Mouse (Mus musculus) brain, adult 2 months (tissue): ENCODE measurements around the gene Wdr83.

Source experiments
- DNase-seq: peaks from one replicate; pipeline ENCODE4 v3.0.0; 2011; ENCODE audit warnings: low read depth, low spot score

Gene Wdr83

DNA sequence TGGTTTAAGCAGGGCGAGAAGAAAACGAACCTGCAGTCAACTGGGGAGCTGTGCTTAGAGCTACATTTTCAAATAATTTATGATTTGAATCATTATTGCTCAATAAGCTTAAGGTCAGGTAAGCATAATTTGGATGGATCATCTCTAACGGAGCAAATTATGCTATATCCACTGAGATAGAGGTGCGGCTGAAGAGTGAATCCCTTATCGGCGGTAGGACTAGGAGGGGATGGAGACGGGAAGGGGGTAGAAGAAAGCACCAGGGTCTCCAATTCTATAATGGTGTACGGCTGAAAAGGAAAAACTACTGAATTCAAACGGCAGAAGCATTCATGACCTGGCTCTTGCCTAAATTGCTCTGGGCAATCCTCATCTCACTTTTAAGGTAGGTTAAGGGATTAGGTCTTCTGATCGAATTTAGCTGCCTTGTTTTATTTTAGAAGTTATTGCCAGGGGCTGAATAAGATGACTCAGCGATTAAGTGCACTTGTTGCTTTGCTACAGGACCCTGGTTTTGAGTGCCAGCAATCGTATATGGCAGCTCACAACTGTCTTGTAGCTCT is 45.9 kb downstream of the Wdr83 start:
- DNase-seq = no peak

DNA sequence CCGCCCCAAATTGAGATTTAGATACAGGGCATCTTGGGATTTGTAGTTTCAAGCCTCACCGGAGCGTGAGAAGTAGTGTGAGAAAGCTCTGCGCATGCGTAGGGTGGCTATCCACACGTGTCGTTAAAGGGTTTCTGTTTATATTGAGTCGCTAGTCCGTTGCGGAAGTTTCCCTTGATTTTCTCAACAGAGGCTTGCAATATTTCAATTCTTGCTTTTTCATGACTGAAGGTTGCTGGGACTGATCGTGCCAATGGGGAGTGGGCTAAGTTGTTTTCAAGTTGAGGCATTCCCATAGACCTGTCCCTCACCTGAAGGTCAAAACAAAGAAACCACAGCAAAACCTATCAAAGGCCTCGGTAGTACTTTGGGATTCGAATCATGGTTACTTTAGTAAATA is 46.3 kb downstream of the Wdr83 start:
- DNase-seq = peak; percentile 93

DNA sequence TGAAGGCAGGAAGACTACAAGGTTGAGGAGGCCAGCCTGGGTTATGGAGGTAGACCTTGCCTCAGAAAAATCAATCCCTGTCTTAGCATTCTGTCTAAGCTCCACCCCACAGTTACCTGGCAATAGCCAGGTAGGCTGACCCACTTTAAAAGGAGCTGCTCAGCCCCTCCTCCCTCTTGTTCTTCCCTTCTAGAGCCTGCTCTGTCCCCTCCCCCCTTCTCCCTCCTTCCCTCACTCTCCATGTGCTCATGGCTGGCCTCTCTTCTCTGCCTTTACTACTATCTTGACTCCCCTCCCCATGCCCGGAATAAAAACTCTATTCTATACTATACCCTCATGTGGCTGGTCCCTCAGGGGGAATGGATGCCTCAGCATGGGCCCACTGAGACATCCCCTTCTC is 47.2 kb downstream of the Wdr83 start:
- DNase-seq = no peak

DNA sequence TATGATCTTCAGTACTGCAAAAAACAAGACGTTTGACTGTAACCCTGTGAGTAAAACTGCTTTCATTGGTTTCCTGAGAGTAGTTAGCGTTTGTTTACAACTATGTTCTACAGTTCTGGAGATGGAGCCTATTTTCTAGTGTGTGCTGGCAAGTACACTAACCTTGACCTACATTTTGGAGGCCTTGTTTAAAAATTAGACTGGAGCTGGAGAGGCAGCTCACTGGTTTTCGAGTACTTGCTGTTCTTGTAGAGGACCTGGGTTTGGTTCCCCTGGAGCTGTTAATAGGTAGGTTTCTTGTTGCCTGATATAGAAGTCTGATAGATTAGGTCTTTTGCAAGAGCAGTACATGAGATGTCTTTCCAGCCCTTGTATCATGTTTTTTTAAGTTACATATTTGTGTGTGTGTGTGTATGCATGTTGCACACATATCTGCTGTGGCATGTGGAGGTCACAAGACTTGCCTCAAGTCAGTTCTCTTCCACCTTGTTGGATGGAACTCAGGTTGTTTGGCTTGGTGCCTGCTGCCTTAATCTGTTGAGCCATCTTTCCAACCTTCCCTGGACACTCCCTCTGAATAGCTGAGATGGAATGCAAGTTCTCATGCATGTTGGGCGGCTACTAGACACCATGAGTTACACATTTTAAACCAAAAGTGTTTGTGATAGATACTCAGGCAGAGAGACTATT is 48.3 kb downstream of the Wdr83 start:
- no peak for DNase-seq

DNA sequence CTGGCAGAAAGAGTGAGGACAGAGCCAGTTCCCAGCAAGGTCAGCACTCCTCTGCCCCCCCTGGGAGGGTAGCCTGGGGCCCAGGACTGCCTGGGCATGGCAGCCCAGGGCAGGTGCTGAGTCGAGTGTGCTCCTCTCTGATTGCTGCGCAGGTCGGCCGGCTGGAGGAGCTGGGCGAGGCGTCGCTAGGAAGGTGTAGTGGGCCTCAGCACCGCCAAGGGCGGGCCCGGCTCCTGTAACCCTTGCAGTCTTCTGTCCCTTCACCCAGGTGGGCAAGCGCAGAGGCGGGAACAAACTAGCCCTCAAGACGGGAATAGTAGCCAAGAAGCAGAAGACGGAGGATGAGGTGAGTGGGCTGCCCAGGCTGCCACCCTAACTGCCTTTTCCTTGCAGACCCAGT is 51.8 kb downstream of the Wdr83 start:
- no peak for DNase-seq

DNA sequence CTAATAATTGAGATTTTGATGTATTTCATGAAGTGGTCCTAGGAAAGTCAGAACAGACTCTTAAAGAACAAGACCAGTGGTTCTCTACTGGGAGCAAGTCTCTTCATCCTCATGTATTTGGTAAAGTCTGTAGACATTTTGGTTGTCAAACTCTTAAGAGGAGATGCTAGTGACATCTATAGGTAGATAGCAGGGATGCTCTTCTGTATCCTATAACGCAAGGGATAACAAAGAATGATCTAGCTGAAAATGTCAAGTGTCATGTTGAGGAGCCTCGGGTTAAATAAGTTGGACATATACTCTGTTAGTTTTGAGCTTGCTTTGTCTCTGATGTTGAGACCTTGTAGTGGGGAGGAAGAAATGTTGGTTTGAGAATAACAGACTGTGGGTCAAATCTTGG is 53.2 kb downstream of the Wdr83 start:
- DNase-seq = peak; percentile 33

DNA sequence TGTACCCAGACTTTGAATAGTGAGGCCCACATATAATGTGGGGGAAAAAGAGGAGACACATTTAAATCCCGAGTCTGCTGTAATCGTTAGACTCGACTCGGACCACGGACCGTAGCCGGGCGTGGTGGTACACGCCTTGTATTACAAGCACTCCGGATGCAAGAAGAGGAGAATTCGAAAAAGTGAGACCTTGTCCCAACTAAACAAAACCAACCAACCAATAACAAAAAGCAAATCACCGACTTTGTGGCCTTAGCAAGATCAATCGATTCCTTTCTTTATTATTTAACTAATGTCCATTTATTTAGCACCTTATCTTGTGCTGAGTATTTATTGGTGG is 53.6 kb downstream of the Wdr83 start:
- no peak for DNase-seq

DNA sequence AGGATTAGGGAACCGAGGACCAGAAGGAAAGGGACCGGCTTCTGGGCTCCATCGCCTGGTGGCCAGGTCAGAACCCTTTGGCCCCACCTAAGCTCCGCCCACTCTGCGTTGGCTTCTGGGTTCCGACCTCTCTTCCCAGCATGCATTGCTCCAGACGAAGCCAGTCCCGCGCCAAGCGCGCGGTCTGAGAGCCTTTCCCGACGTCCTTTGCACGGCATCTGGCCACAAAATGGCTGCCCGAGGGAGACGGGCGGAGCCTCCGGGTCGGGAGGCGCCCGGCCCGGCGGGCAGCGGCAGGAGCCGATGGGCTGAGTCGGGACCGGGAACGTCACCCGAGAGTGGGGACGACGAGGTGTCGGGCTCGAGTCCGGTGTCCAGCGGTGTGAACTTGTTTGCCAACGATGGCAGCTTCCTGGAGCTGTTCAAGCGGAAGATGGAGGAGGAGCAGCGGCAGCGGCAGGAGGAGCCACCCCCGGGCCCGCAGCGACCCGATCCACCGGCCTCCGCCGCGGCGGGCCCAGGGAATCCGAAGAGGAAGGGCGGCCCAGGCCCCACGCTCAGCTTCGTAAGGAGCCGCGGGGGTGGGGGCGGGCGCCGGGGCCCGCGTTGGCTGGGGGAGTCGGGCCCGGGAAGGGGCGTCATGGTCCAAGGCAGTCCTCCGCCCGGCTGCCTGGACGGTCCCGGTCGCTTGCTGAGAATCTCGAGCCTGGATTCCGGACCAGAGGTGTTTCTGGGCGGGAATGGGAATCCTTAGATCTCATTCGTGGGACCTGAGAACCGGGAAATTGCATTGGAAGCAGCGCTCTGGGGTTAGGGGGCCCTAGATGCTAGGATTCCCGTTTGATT is 54.2 kb downstream of the Wdr83 start, which contains the start of gene Trir:
Gene Trir, plus strand, starts transcription at position 154 of the 846 bp plus-strand sequence.
- peak; percentile 99 for DNase-seq

DNA sequence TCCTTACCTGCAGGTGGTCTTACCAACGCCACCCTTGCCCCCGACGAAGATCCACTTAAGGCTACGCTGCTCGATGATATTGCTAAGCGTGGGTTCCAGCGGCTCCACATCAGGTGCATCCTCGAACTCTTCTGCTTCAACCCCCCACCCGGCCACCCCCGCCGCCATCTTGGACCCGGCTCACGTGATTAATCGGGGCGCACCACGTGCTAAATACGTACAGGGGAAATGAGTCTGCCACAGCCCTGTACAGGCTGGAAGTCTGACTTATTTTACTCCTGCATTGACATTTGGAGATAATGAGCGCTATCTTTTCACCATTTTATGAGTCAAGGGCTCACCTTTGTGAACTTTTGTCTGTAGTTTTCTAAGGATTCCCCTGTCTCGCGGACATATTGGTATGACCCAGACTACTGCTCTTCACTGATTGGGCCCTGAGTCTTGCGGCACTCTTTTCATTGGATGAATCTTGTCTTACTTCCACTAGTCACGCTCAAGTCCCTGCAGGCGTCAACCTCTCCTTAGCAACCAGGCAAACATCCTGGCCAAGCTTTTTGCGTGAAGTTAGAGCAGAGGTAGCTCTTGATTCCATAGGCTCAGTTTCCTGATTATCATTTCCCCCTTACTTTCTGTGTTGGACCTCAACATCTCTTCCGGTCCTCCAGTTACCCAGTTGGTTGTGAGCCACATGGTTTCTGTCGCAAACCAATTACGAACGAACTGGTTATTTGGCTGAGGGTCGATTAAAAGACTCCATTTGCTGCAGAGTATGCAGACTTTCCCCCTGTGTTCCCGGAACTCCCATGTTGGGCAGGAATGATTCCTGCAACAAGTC is 55.8 kb downstream of the Wdr83 start, which contains the start of gene Asna1:
Gene Asna1, minus strand, starts transcription at position 184 of the 835 bp plus-strand sequence.
- peak; percentile 97 for DNase-seq
